Mouse (Mus musculus) R1 (cell line): ENCODE data around the gene Cep295.
"Not testable (repeated sequence)": the region's sequence is repeated elsewhere in the genome, so short reads cannot be mapped to it uniquely, and the experiment has no call there.

Source experiments
- DNase-seq: peaks from one replicate; pipeline ENCODE4 v3.0.0-alpha.2; 2018; ENCODE audit warnings: low read depth, low spot score

Gene Cep295

GRCm38 (mm10) chr9:15306398-15307119 lies 51.0 kb downstream of the Cep295 start, which contains the start of gene 4931406C07Rik:
4931406C07Rik (minus strand) TSS chr9:15306448.
- peak; percentile 62 for DNase-seq

GRCm38 (mm10) chr9:15305503-15306397 lies 51.8 kb downstream of the Cep295 start, which contains the start of gene Taf1d:
Taf1d (plus strand) TSS chr9:15306214.
- peak; percentile 91 for DNase-seq

- peak; percentile 71 for DNase-seq
Measured at GRCm38 (mm10) chr9:15302881-15303280, 54.7 kb downstream of the Cep295 start.

GRCm38 (mm10) chr9:15302006-15302405 lies 55.6 kb downstream of the Cep295 start:
- DNase-seq, result not testable (repeated sequence)

- DNase-seq, result no peak
Measured at GRCm38 (mm10) chr9:15301399-15301798, 56.2 kb downstream of the Cep295 start.

- no peak for DNase-seq
Measured at GRCm38 (mm10) chr9:15300056-15300455, 57.5 kb downstream of the Cep295 start.

GRCm38 (mm10) chr9:15298451-15298850 lies 59.1 kb downstream of the Cep295 start:
- DNase-seq, result no peak

GRCm38 (mm10) chr9:15297112-15297511 lies 60.5 kb downstream of the Cep295 start:
- no peak for DNase-seq

- no peak for DNase-seq
Measured at GRCm38 (mm10) chr9:15289251-15289650, 68.3 kb downstream of the Cep295 start.

- no peak for DNase-seq
Measured at GRCm38 (mm10) chr9:15288402-15288801, 69.2 kb downstream of the Cep295 start.

- no peak for DNase-seq
Measured at GRCm38 (mm10) chr9:15287846-15288245, 69.7 kb downstream of the Cep295 start.

GRCm38 (mm10) chr9:15285443-15285842 lies 72.1 kb downstream of the Cep295 start:
- DNase-seq, result peak; percentile 79

GRCm38 (mm10) chr9:15280491-15280879 lies 77.1 kb downstream of the Cep295 start:
- no peak for DNase-seq

GRCm38 (mm10) chr9:15279649-15280490 lies 77.7 kb downstream of the Cep295 start, which contains the start of gene Med17:
Med17 (minus strand) TSS chr9:15279931.
- DNase-seq, result peak; percentile 97

- DNase-seq, result no peak
Measured at GRCm38 (mm10) chr9:15279139-15279648, 78.4 kb downstream of the Cep295 start.

GRCm38 (mm10) chr9:15278343-15278742 lies 79.2 kb downstream of the Cep295 start:
- DNase-seq, result no peak

- DNase-seq, result peak; percentile 24
Measured at GRCm38 (mm10) chr9:15276855-15277254, 80.7 kb downstream of the Cep295 start.

GRCm38 (mm10) chr9:15273981-15274380 lies 83.6 kb downstream of the Cep295 start:
- no peak for DNase-seq
